In genomic region chr11:10087939-10088338, GRCm38 (mm10) we compare ENCODE assay signal across 27 mouse cellular contexts.
DNase-seq lines count a peak whose midpoint lies in the region; ATAC-seq and TF ChIP-seq lines count a peak whose summit lies in the region.
"Had no signal": no experiment of that assay in that cellular context is flagged by ENCODE, and none has a peak within 500 bp of the region (broad histone marks: within the 10 kb centered on the region; RNA-seq: fewer than 3 reads in every experiment).

No protein-coding gene starts in this region.

- H3K4me3 ChIP-seq in intestine, embryonic 16.5 days (ENCODE audit: low read length) = no peak overlapping the region
- no peak overlapping the region for H3K4me3 ChIP-seq in intestine, postnatal 0 days (ENCODE audit: low read depth, low read length)
- H3K4me3 ChIP-seq in ES-E14 (ENCODE audit: insufficient read depth in 1 of 2, low read depth in 1 of 2, low read length in 2 of 2, poor library complexity in 1 of 2, severe bottlenecking in 1 of 2) = no peak overlapping the region
- H3K4me3 ChIP-seq: embryonic facial prominence, embryonic 13.5 days; embryonic facial prominence, embryonic 15.5 days; erythroblast, embryonic 14.5 days; forebrain, embryonic 10.5 days; forebrain, embryonic 12.5 days had no signal

- in situ Hi-C loops in ES-E14 (cut with MboI; ENCODE audit: low sequenced_read_pairs in 2 of 2, unreplicated experiment in 2 of 2) = no loop called here

- TF ChIP-seq CTCF in intestine, postnatal 0 days (IDR thresholded peaks at IDR 0.05; ENCODE audit: low read depth) = no peak

- H3K27ac ChIP-seq in intestine, embryonic 16.5 days (ENCODE audit: low read length) = no peak overlapping the region
- H3K27ac ChIP-seq in intestine, postnatal 0 days (ENCODE audit: low read depth, low read length) = no peak overlapping the region
- H3K27ac ChIP-seq in ES-E14 (ENCODE audit: insufficient read depth, low read depth, low read length, poor library complexity, severe bottlenecking) = no peak overlapping the region
- H3K27ac ChIP-seq: embryonic facial prominence, embryonic 13.5 days; embryonic facial prominence, embryonic 15.5 days; forebrain, embryonic 10.5 days; forebrain, embryonic 12.5 days had no signal

- intact Hi-C loops in gastrocnemius, postnatal 36 days (cut with DNase I) = no loop called here

- 0 out of 2 replicates have a peak, but pooled peaks have one; percentile 48 for ATAC-seq in intestine, embryonic 16.5 days
- ATAC-seq in intestine, postnatal 0 days = no peak
- ATAC-seq in activated CD4-positive, CD25-positive, alpha-beta regulatory T cell, adult 4 months = no peak
- ATAC-seq: CD4-positive, CD25-positive, alpha-beta regulatory T cell, adult 4 months; forebrain, embryonic 14.5 days; forebrain, embryonic 16.5 days had no signal

- DNase-seq in ES-E14 (ENCODE audit: low read depth, low spot score) (peak; percentile 54), WW6 (ENCODE audit: low read depth, low spot score) (peak; percentile 40)
- no peak for DNase-seq in retina, postnatal 1 day
- no peak for DNase-seq in gastrocnemius, postnatal 36 days
- DNase-seq: adrenal gland, adult 2 months; adrenal gland, postnatal 10 days; adrenal gland, postnatal 25 days; B cell, adult 2 months; cerebellum, adult 11 months; cerebellum, adult 18-20 months; cerebellum, adult 8-10 months; cerebellum, adult 9-11 months; cerebellum, postnatal 14 days; cerebellum, postnatal 36 days; embryo, embryonic 11 days had no signal

- no peaks in the 10 kb centered on the region for H3K27me3 ChIP-seq in intestine, embryonic 16.5 days (replicated peaks; ENCODE audit: control insufficient read depth, insufficient read depth, low read length)
- H3K27me3 ChIP-seq in intestine, postnatal 0 days (replicated peaks; ENCODE audit: control insufficient read depth, insufficient read depth, low read length) = no peaks in the 10 kb centered on the region
- H3K27me3 ChIP-seq: CH12.LX; embryonic facial prominence, embryonic 13.5 days; embryonic facial prominence, embryonic 15.5 days; forebrain, embryonic 12.5 days had no signal

- no peaks in the 10 kb centered on the region for H3K4me1 ChIP-seq in intestine, embryonic 16.5 days (ENCODE audit: control insufficient read depth, insufficient read depth, low read length)
- no peaks in the 10 kb centered on the region for H3K4me1 ChIP-seq in intestine, postnatal 0 days (replicated peaks; ENCODE audit: control insufficient read depth, insufficient read depth, low read length)
- peaks cover 1 to 8% of the 10 kb centered on the region in 2 experiments; a peak in 2 of 4 replicates for H3K4me1 ChIP-seq in ES-E14 (ENCODE audit: control insufficient read depth in 2 of 2, insufficient read depth in 2 of 2, low read length in 2 of 2, poor library complexity in 1 of 2)
- H3K4me1 ChIP-seq: embryonic facial prominence, embryonic 13.5 days; embryonic facial prominence, embryonic 15.5 days; forebrain, embryonic 10.5 days; forebrain, embryonic 12.5 days had no signal

- H3K36me3 ChIP-seq in intestine, embryonic 16.5 days (ENCODE audit: control insufficient read depth, insufficient read depth, low read length) = no peaks in the 10 kb centered on the region
- no peaks in the 10 kb centered on the region for H3K36me3 ChIP-seq in intestine, postnatal 0 days (ENCODE audit: control insufficient read depth, insufficient read depth)
- no peaks in the 10 kb centered on the region for H3K36me3 ChIP-seq in ES-E14 (ENCODE audit: control insufficient read depth, insufficient read depth, low read length, poor library complexity, severe bottlenecking)
- H3K36me3 ChIP-seq: embryonic facial prominence, embryonic 13.5 days; embryonic facial prominence, embryonic 15.5 days; forebrain, embryonic 10.5 days; forebrain, embryonic 12.5 days had no signal

- H3K4me2 ChIP-seq in intestine, embryonic 16.5 days (ENCODE audit: low read depth, low read length) = no peak overlapping the region
- no peak overlapping the region for H3K4me2 ChIP-seq in intestine, postnatal 0 days (replicated peaks; ENCODE audit: low read depth)
- H3K4me2 ChIP-seq: embryonic facial prominence, embryonic 13.5 days; embryonic facial prominence, embryonic 15.5 days; forebrain, embryonic 12.5 days had no signal

- no peaks in the 10 kb centered on the region for H3K9me3 ChIP-seq in intestine, embryonic 16.5 days (ENCODE audit: control insufficient read depth, low read length)
- H3K9me3 ChIP-seq in intestine, postnatal 0 days (ENCODE audit: control insufficient read depth) = no peaks in the 10 kb centered on the region
- H3K9me3 ChIP-seq in ES-E14 (ENCODE audit: control insufficient read depth, insufficient read depth, low read depth, low read length) = no peaks in the 10 kb centered on the region
- H3K9me3 ChIP-seq: embryonic facial prominence, embryonic 13.5 days; embryonic facial prominence, embryonic 15.5 days; forebrain, embryonic 10.5 days; forebrain, embryonic 12.5 days had no signal

- no peak overlapping the region for H3K9ac ChIP-seq in intestine, embryonic 16.5 days (ENCODE audit: low read depth, low read length)
- H3K9ac ChIP-seq in intestine, postnatal 0 days (ENCODE audit: low read depth, low read length) = no peak overlapping the region
- no peak overlapping the region for H3K9ac ChIP-seq in ES-E14 (ENCODE audit: insufficient read depth, low read depth, low read length, poor library complexity, severe bottlenecking)
- H3K9ac ChIP-seq: embryonic facial prominence, embryonic 13.5 days; embryonic facial prominence, embryonic 15.5 days; forebrain, embryonic 12.5 days had no signal

- WGBS in intestine, embryonic 16.5 days = 81% methylated on average over 4 of the region's 4 CpGs
- WGBS in intestine, postnatal 0 days = 72% methylated on average over 4 of the region's 4 CpGs

TF ChIP-seq in ES-E14, 5 proteins besides CTCF, POLR2A, EP300 and RAD21:
- TF ChIP-seq CHD2 (IDR thresholded peaks at IDR 0.05; ENCODE audit: low read depth, low read length) (peak; percentile 66; the same call in 1 of the 2 replicates), ZNF384 (IDR thresholded peaks at IDR 0.05; ENCODE audit: low read depth, low read length) (no peak)

Comparison
In these comparisons a context has a peak if more than half of its experiments do, and no peak if none do; other contexts are left out.
1. DNase-seq: peak in ES-E14 (single experiment) and WW6 (single experiment); none in retina, postnatal 1 day (single experiment) and gastrocnemius, postnatal 36 days (0 of 2).